Mouse (Mus musculus): ENCODE measurements around the gene Entpd7. TPM values are rescaled to one million over a fixed set of nuclear protein-coding genes. Genes with fewer than 3 reads are reported as not detected.
A peak's percentile ranks its signal among the peaks of the same experiment; 100 is the strongest.

Entpd7 gene
- polyA plus RNA-seq, 1 experiment from 2014 or later = 21.1 TPM

GRCm38 (mm10) chr19:43762410-43762809 lies 72.9 kb downstream of the Entpd7 start:
- Histone ChIP-seq H3K27ac (no peak overlapping the region), H3K9ac (no peak overlapping the region), H3K4me1 (replicated peaks) (no peaks in the 10 kb centered on the region), H3K27me3 (replicated peaks) (no peaks in the 10 kb centered on the region), H3K4me2 (replicated peaks) (no peak overlapping the region), H3K4me3 (replicated peaks) (no peak overlapping the region), H3K36me3 (no peaks in the 10 kb centered on the region), H3K9me3 (no peaks in the 10 kb centered on the region)
- 81% methylated on average over 2 of the region's 2 CpGs for WGBS
- ATAC-seq = no peak

GRCm38 (mm10) chr19:43766451-43766850 lies 77.0 kb downstream of the Entpd7 start:
- ATAC-seq = no peak
- H3K4me3 ChIP-seq (replicated peaks) = no peak overlapping the region
- H3K4me2 ChIP-seq (replicated peaks) = no peak overlapping the region
- H3K4me1 ChIP-seq (replicated peaks) = no peaks in the 10 kb centered on the region
- H3K27me3 ChIP-seq (replicated peaks) = no peaks in the 10 kb centered on the region
- no peaks in the 10 kb centered on the region for H3K36me3 ChIP-seq
- H3K27ac ChIP-seq = no peak overlapping the region
- no peak overlapping the region for H3K9ac ChIP-seq
- no peaks in the 10 kb centered on the region for H3K9me3 ChIP-seq
- WGBS = 70% methylated on average over 5 of the region's 5 CpGs

- H3K27me3 ChIP-seq (replicated peaks) = no peaks in the 10 kb centered on the region
- H3K9ac ChIP-seq = no peak overlapping the region
- WGBS = 61% methylated on average over 9 of the region's 9 CpGs
- H3K27ac ChIP-seq = peak overlapping the region; percentile 58; the same call in 1 of the 2 replicates
- H3K4me3 ChIP-seq (replicated peaks) = no peak overlapping the region
- no peaks in the 10 kb centered on the region for H3K9me3 ChIP-seq
- ATAC-seq = peak; percentile 95
- no peaks in the 10 kb centered on the region for H3K36me3 ChIP-seq
- no peaks in the 10 kb centered on the region for H3K4me1 ChIP-seq (replicated peaks)
- H3K4me2 ChIP-seq (replicated peaks) = no peak overlapping the region
Observed at GRCm38 (mm10) chr19:43767549-43768322, 78.3 kb downstream of the Entpd7 start.

DNA sequence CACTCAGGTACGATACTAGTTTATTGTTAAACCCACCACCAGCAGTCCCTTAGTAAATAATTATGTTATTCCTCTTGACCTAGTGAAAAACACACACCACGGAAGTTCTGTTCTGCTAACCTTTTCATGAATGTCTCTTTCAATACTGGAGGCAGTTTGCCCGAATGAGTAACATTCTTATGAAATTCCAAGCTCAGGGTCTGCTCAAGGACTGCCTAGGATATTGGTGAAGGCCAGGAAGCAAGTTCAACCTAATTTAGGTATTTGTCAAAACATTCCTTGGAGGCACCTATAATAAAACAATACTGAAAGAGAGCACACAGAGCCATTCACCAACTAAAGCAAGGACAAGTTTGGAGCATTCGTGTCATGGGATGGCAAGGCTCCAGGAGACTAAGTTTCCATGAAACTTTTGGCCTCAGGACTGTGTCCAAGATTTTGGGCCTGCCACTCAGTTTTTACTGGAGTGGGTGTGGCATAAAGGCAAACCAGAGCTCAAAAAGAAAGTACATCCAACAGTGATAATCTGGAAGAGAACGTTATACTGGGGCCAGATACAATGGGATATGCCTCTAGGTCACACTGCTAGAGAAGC lies 80.0 kb downstream of the Entpd7 start:
- Histone ChIP-seq H3K27ac (no peak overlapping the region), H3K27me3 (replicated peaks) (no peaks in the 10 kb centered on the region), H3K4me3 (replicated peaks) (no peak overlapping the region), H3K9me3 (no peaks in the 10 kb centered on the region), H3K9ac (no peak overlapping the region), H3K36me3 (no peaks in the 10 kb centered on the region), H3K4me2 (replicated peaks) (no peak overlapping the region), H3K4me1 (replicated peaks) (0 out of 2 replicates have a peak, but pooled peaks cover 3% of the 10 kb centered on the region)
- 72% methylated on average over 5 of the region's 5 CpGs for whole genome bisulfite sequencing
- no peak for ATAC-seq

- no peak overlapping the region for H3K4me3 ChIP-seq (replicated peaks)
- WGBS = 57% methylated on average over 4 of the region's 4 CpGs
- no peak for ATAC-seq
- no peaks in the 10 kb centered on the region for H3K27me3 ChIP-seq (replicated peaks)
- no peak overlapping the region for H3K9ac ChIP-seq
- no peaks in the 10 kb centered on the region for H3K36me3 ChIP-seq
- H3K27ac ChIP-seq = no peak overlapping the region
- no peaks in the 10 kb centered on the region for H3K9me3 ChIP-seq
- H3K4me2 ChIP-seq (replicated peaks) = no peak overlapping the region
- 0 out of 2 replicates have a peak, but pooled peaks cover 3% of the 10 kb centered on the region for H3K4me1 ChIP-seq (replicated peaks)
Observed at GRCm38 (mm10) chr19:43770584-43770983, 81.1 kb downstream of the Entpd7 start.

- Histone ChIP-seq H3K4me1 (replicated peaks) (0 out of 2 replicates have a peak, but pooled peaks cover 3% of the 10 kb centered on the region), H3K27me3 (replicated peaks) (no peaks in the 10 kb centered on the region), H3K36me3 (no peaks in the 10 kb centered on the region), H3K4me2 (replicated peaks) (no peak overlapping the region), H3K9ac (no peak overlapping the region), H3K27ac (no peak overlapping the region), H3K4me3 (replicated peaks) (no peak overlapping the region), H3K9me3 (no peaks in the 10 kb centered on the region)
- no peak for ATAC-seq
- 76% methylated on average over 5 of the region's 5 CpGs for WGBS
Observed at GRCm38 (mm10) chr19:43771499-43771969, 82.1 kb downstream of the Entpd7 start.

DNA sequence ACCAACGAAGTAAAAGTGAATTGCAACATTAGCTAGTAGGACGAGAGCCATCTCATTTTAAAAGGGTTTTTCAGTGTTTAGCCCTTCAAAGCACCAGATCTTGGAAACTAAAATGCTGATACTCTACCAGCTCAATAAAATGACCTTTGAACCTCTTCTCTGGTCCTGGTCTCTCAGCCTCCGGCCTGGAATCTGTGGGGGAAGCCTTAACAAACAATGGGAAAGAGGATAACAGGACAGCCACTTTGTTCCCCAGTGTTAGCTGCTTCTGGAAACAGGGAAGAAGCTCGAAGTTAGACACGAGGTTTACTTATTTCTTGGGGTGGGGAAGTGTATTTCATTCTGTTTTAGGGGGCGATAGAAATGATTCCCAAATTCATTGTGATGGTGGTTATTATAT lies 82.8 kb downstream of the Entpd7 start:
- 0 out of 2 replicates have a peak, but pooled peaks cover 3% of the 10 kb centered on the region for H3K4me1 ChIP-seq (replicated peaks)
- H3K9ac ChIP-seq = no peak overlapping the region
- WGBS = 61% methylated on average over 6 of the region's 6 CpGs
- no peaks in the 10 kb centered on the region for H3K36me3 ChIP-seq
- no peak overlapping the region for H3K4me3 ChIP-seq (replicated peaks)
- no peaks in the 10 kb centered on the region for H3K27me3 ChIP-seq (replicated peaks)
- ATAC-seq = no peak
- H3K9me3 ChIP-seq = no peaks in the 10 kb centered on the region
- no peak overlapping the region for H3K27ac ChIP-seq
- no peak overlapping the region for H3K4me2 ChIP-seq (replicated peaks)

DNA sequence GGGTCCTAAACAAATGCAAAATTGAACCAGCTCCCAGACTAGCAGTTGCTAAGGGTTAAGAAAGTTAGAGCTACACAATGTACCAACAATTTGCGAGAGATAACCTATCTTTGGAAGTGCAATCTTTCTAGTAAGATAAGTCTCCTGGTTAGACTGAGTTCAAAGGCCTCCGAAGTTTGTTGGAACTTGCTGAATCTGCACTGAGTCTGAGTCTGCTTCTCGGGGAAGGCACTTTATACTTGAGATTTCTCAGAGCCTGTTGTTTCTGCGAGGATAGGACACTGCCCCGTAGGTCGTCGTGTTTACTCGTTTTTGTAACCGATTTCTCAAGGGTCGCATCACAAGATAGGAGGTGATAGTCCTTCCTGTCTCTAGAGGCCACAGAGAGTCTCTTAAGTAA lies 86.0 kb downstream of the Entpd7 start:
- Histone ChIP-seq H3K36me3 (no peaks in the 10 kb centered on the region), H3K9me3 (no peaks in the 10 kb centered on the region), H3K9ac (no peak overlapping the region), H3K27ac (peak overlapping the region; percentile 48; the same call in 1 of the 2 replicates), H3K4me1 (replicated peaks) (0 out of 2 replicates have a peak, but pooled peaks cover 3% of the 10 kb centered on the region), H3K27me3 (replicated peaks) (no peaks in the 10 kb centered on the region), H3K4me2 (replicated peaks) (no peak overlapping the region), H3K4me3 (replicated peaks) (no peak overlapping the region)
- WGBS = 41% methylated on average over 10 of the region's 10 CpGs
- ATAC-seq = peak; percentile 72

DNA sequence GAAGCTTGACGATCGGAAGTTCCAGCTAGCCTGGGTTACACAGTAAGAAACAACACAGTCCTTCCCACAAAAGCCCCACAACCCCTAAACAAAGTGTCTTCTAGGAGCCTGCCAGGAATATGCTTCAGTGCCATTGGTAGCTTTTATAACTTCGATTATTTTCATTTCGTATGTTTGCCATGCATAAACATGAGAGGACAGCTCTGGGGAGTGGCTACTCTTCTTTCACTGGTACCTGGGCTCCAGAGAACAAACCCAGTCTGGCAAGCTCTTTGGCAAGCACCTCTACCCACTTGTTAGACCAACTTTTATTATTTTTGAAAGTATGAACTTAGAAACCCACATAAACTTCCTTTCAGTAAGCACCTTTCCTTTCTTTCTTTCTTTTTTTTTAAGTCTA lies 87.1 kb downstream of the Entpd7 start:
- Histone ChIP-seq H3K4me2 (replicated peaks) (no peak overlapping the region), H3K36me3 (no peaks in the 10 kb centered on the region), H3K27me3 (replicated peaks) (no peaks in the 10 kb centered on the region), H3K27ac (no peak overlapping the region), H3K9me3 (no peaks in the 10 kb centered on the region), H3K4me3 (replicated peaks) (no peak overlapping the region), H3K9ac (no peak overlapping the region), H3K4me1 (replicated peaks) (0 out of 2 replicates have a peak, but pooled peaks cover 3% of the 10 kb centered on the region)
- 59% methylated on average over 4 of the region's 4 CpGs for WGBS
- ATAC-seq = no peak

DNA sequence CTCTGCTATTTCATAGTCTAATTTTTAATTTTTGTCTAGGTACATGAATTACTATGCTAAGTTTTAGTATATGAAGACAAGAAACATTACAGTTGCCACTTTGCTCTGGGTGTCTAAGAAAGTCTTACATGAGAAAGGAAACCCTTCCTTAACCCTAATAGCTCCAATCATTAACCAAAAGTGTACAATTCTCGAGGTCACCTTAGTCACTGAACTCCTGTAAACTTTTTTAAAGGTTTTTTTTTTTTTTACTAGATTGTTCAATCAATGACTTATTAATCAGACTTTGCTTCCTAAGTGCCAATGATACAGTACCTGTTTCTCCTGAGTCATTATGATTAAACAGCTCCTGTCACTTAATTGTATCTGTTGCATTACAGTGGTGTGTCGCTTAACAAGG lies 87.8 kb downstream of the Entpd7 start:
- H3K36me3 ChIP-seq = no peaks in the 10 kb centered on the region
- no peak; the same call in 1 of the 2 replicates for ATAC-seq

DNA sequence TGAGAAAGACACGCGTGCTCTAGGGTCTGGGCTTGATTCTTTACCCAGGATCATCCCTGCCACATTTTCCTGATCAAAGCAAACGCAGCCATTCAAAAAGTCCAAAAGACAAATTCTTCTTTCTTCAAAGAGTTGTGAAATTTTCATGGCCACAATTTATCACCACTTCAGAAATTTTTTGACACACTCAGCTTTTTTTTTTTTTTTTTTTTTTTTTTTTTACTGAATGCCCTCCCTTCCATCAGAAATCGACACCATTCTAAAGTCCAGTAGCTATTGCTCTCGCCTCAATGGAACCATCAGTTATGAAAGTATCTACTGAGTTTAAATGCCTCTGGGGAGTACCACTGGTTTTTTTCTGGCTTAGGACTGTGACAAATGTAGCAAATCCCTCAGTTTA lies 90.9 kb downstream of the Entpd7 start:
- H3K4me2 ChIP-seq (replicated peaks) = no peak overlapping the region
- no peak overlapping the region for H3K9ac ChIP-seq
- no peaks in the 10 kb centered on the region for H3K4me1 ChIP-seq (replicated peaks)
- WGBS = 64% methylated on average over 5 of the region's 5 CpGs
- no peak for ATAC-seq
- H3K27ac ChIP-seq = 0 out of 2 replicates have a peak overlapping the region, but pooled peaks have one; percentile 17
- H3K27me3 ChIP-seq (replicated peaks) = no peaks in the 10 kb centered on the region
- no peaks in the 10 kb centered on the region for H3K36me3 ChIP-seq
- H3K4me3 ChIP-seq (replicated peaks) = no peak overlapping the region
- H3K9me3 ChIP-seq = no peaks in the 10 kb centered on the region

More for the DNA sequence above, 87.8 kb downstream of the Entpd7 start:
- Histone ChIP-seq H3K27me3 (replicated peaks) (no peaks in the 10 kb centered on the region), H3K4me3 (replicated peaks) (no peak overlapping the region), H3K4me1 (replicated peaks) (0 out of 2 replicates have a peak, but pooled peaks cover 3% of the 10 kb centered on the region), H3K9me3 (no peaks in the 10 kb centered on the region), H3K27ac (no peak overlapping the region), H3K9ac (no peak overlapping the region), H3K4me2 (replicated peaks) (no peak overlapping the region)
- WGBS = 52% methylated on average over 2 of the region's 2 CpGs

DNA sequence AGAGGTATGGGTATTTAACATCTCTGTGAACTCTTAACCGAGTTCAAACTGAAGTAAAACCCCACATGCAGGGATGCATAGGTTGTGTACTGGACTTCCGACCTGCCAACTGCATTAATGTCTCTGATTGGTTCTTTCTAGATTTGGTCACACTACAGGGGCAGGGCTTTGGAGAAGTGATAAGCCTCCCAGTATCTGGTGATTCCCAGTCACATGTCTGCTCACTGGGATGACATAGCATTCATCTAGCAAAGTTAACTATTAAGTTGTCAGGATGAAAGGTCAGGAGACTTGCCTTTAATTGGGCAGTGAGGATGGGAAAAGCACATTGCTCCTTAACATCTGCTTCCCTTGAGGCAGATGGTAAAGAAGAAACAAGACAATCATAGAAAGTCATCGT lies 92.5 kb downstream of the Entpd7 start, which contains the start of gene Abcc2:
Gene Abcc2 (plus strand): TSS at position 213 of the 400 bp plus-strand sequence.
- no peaks in the 10 kb centered on the region for H3K36me3 ChIP-seq
- no peak within 1 kb of the TSS for H3K27ac ChIP-seq
- H3K4me3 ChIP-seq (replicated peaks) = peak within 1 kb of the TSS; percentile 18; the same call in 1 of the 2 replicates
- no peak within 1 kb of the TSS for H3K9ac ChIP-seq
- H3K27me3 ChIP-seq (replicated peaks) = no peaks in the 10 kb centered on the region
- H3K4me1 ChIP-seq (replicated peaks) = no peaks in the 10 kb centered on the region
- ATAC-seq = peak; percentile 91
- WGBS = 70% methylated on average over 3 of the region's 3 CpGs
- no peak within 1 kb of the TSS for H3K4me2 ChIP-seq (replicated peaks)
- H3K9me3 ChIP-seq = no peaks in the 10 kb centered on the region

Data from intestine, embryonic 15.5 days (tissue).